Mouse (Mus musculus) stomach, embryonic 14.5 days (tissue): ENCODE data around the gene Gucy2c. TPM values are rescaled to one million over a fixed set of nuclear protein-coding genes. Genes with fewer than 3 reads are reported as not detected.

Experiments
- microRNA-seq: library from miRNA; unstranded; fragments of <30 nt; microRNA quantifications from one replicate; pipeline ENCODE4, GENCODE M21; 2016
- polyA plus RNA-seq: library from polyadenylated mRNA; unstranded; fragments of >200 nt; fragmentation: Nextera tagmentation; extraction: Ambion mirVana; gene quantifications from 2 replicates; pipeline ENCODE4 v1.2.1, GENCODE M21; 2014

The Gucy2c gene
- polyA plus RNA-seq, 1 experiment from 2014 or later = 1.6 TPM

Small RNA genes lying within 50 kb of the gene (microRNA-seq; reads per million reads assigned to microRNA genes)
- not detected for gene Gm44364

Other genes with a start within 250 kb of the Gucy2c start
- gene Plbd1, start 119.8 kb downstream of the Gucy2c start, polyA plus RNA-seq = 6.0 and 6.7 TPM in 2 replicates
- 2.1 and 2.8 TPM in 2 replicates for gene Hist4h4, start 22.6 kb upstream of the Gucy2c start, polyA plus RNA-seq
- gene H2afj, start 26.5 kb upstream of the Gucy2c start, polyA plus RNA-seq = 130 and 144 TPM in 2 replicates
- gene BC049715, start 45.9 kb upstream of the Gucy2c start, polyA plus RNA-seq = 1.7 and 2.5 TPM in 2 replicates
- 103 and 109 TPM in 2 replicates for gene Wbp11, start 46.5 kb upstream of the Gucy2c start, polyA plus RNA-seq
- 1.9 and 2.3 TPM in 2 replicates for gene Smco3, start 53.7 kb upstream of the Gucy2c start, polyA plus RNA-seq
- 4.4 and 5.5 TPM in 2 replicates for gene Art4, start 76.0 kb upstream of the Gucy2c start, polyA plus RNA-seq
- 229 and 247 TPM in 2 replicates for gene Mgp, start 94.1 kb upstream of the Gucy2c start, polyA plus RNA-seq
- 0.48 and 3.7 TPM in 2 replicates for gene Erp27, start 140.4 kb upstream of the Gucy2c start, polyA plus RNA-seq
- 0.09 and 0.11 TPM in 2 replicates for gene Pde6h, start 142.1 kb upstream of the Gucy2c start, polyA plus RNA-seq
- gene Arhgdib, start 160.1 kb upstream of the Gucy2c start, polyA plus RNA-seq = 53.3 and 58.0 TPM in 2 replicates